Mouse (Mus musculus): ENCODE measurements around the gene Reps2. TPM values are rescaled to one million over a fixed set of nuclear protein-coding genes. Genes with fewer than 3 reads are reported as not detected.

Reps2 gene
- total RNA-seq, 1 experiment, result 1.5 TPM

- H3K36me3 ChIP-seq (ENCODE audit: control insufficient read depth, insufficient read depth, low read length, poor library complexity, severe bottlenecking), result no peaks in the 10 kb centered on the region
- H3K9ac ChIP-seq (ENCODE audit: insufficient read depth, low read depth, low read length, poor library complexity, severe bottlenecking), result no peak overlapping the region
- H3K9me3 ChIP-seq (ENCODE audit: control insufficient read depth, insufficient read depth, low read depth, low read length), result no peaks in the 10 kb centered on the region
- H3K27ac ChIP-seq (ENCODE audit: insufficient read depth, low read depth, low read length, poor library complexity, severe bottlenecking), result no peak overlapping the region
- no peak overlapping the region for H3K4me3 ChIP-seq (ENCODE audit: insufficient read depth in 1 of 2, low read depth in 1 of 2, low read length in 2 of 2, poor library complexity in 1 of 2, severe bottlenecking in 1 of 2)
- in situ Hi-C loops (cut with MboI; ENCODE audit: low sequenced_read_pairs in 2 of 2, unreplicated experiment in 2 of 2), result no loop called here
- no peak for DNase-seq (ENCODE audit: low read depth, low spot score)
- H3K4me1 ChIP-seq (ENCODE audit: control insufficient read depth in 2 of 2, insufficient read depth in 2 of 2, low read length in 2 of 2, poor library complexity in 1 of 2), result no peaks in the 10 kb centered on the region
- no peak for TF ChIP-seq MAFK (IDR thresholded peaks at IDR 0.05; ENCODE audit: insufficient read depth, low read depth, low read length)
- TF ChIP-seq ZNF384 (IDR thresholded peaks at IDR 0.05; ENCODE audit: low read depth, low read length), result no peak
- TF ChIP-seq HCFC1 (IDR thresholded peaks at IDR 0.05; ENCODE audit: borderline replicate concordance, insufficient read depth, low read length), result no peak
- TF ChIP-seq CHD2 (IDR thresholded peaks at IDR 0.05; ENCODE audit: low read depth, low read length), result no peak
- no peak for TF ChIP-seq ZC3H11A (IDR thresholded peaks at IDR 0.05; ENCODE audit: borderline replicate concordance, low read depth, low read length)
Observed at GRCm38 (mm10) chrX:162452642-162453041, 190.8 kb downstream of the Reps2 start.

GRCm38 (mm10) chrX:162447974-162448373 lies 195.5 kb downstream of the Reps2 start:
- Histone ChIP-seq H3K4me3 (ENCODE audit: insufficient read depth in 1 of 2, low read depth in 1 of 2, low read length in 2 of 2, poor library complexity in 1 of 2, severe bottlenecking in 1 of 2) (no peak overlapping the region), H3K27ac (ENCODE audit: insufficient read depth, low read depth, low read length, poor library complexity, severe bottlenecking) (no peak overlapping the region), H3K36me3 (ENCODE audit: control insufficient read depth, insufficient read depth, low read length, poor library complexity, severe bottlenecking) (no peaks in the 10 kb centered on the region), H3K4me1 (ENCODE audit: control insufficient read depth in 2 of 2, insufficient read depth in 2 of 2, low read length in 2 of 2, poor library complexity in 1 of 2) (no peaks in the 10 kb centered on the region), H3K9me3 (ENCODE audit: control insufficient read depth, insufficient read depth, low read depth, low read length) (no peaks in the 10 kb centered on the region), H3K9ac (ENCODE audit: insufficient read depth, low read depth, low read length, poor library complexity, severe bottlenecking) (no peak overlapping the region)
- in situ Hi-C loops (cut with MboI; ENCODE audit: low sequenced_read_pairs in 2 of 2, unreplicated experiment in 2 of 2), result no loop called here
- no peak for DNase-seq (ENCODE audit: low read depth, low spot score)
- TF ChIP-seq ZC3H11A (IDR thresholded peaks at IDR 0.05; ENCODE audit: borderline replicate concordance, low read depth, low read length) (no peak), HCFC1 (IDR thresholded peaks at IDR 0.05; ENCODE audit: borderline replicate concordance, insufficient read depth, low read length) (no peak), MAFK (IDR thresholded peaks at IDR 0.05; ENCODE audit: insufficient read depth, low read depth, low read length) (no peak), ZNF384 (IDR thresholded peaks at IDR 0.05; ENCODE audit: low read depth, low read length) (no peak), CHD2 (IDR thresholded peaks at IDR 0.05; ENCODE audit: low read depth, low read length) (no peak)

GRCm38 (mm10) chrX:162446678-162447318 lies 196.7 kb downstream of the Reps2 start:
- Histone ChIP-seq H3K9ac (ENCODE audit: insufficient read depth, low read depth, low read length, poor library complexity, severe bottlenecking) (no peak overlapping the region), H3K27ac (ENCODE audit: insufficient read depth, low read depth, low read length, poor library complexity, severe bottlenecking) (no peak overlapping the region), H3K4me3 (ENCODE audit: insufficient read depth in 1 of 2, low read depth in 1 of 2, low read length in 2 of 2, poor library complexity in 1 of 2, severe bottlenecking in 1 of 2) (no peak overlapping the region), H3K4me1 (ENCODE audit: control insufficient read depth in 2 of 2, insufficient read depth in 2 of 2, low read length in 2 of 2, poor library complexity in 1 of 2) (no peaks in the 10 kb centered on the region), H3K9me3 (ENCODE audit: control insufficient read depth, insufficient read depth, low read depth, low read length) (no peaks in the 10 kb centered on the region), H3K36me3 (ENCODE audit: control insufficient read depth, insufficient read depth, low read length, poor library complexity, severe bottlenecking) (no peaks in the 10 kb centered on the region)
- TF ChIP-seq ZC3H11A (IDR thresholded peaks at IDR 0.05; ENCODE audit: borderline replicate concordance, low read depth, low read length) (no peak), ZNF384 (IDR thresholded peaks at IDR 0.05; ENCODE audit: low read depth, low read length) (no peak), HCFC1 (IDR thresholded peaks at IDR 0.05; ENCODE audit: borderline replicate concordance, insufficient read depth, low read length) (no peak), MAFK (IDR thresholded peaks at IDR 0.05; ENCODE audit: insufficient read depth, low read depth, low read length) (no peak), CHD2 (IDR thresholded peaks at IDR 0.05; ENCODE audit: low read depth, low read length) (no peak)
- in situ Hi-C loops (cut with MboI; ENCODE audit: low sequenced_read_pairs in 2 of 2, unreplicated experiment in 2 of 2), result no loop called here
- no peak for DNase-seq (ENCODE audit: low read depth, low spot score)

GRCm38 (mm10) chrX:162443387-162443786 lies 200.1 kb downstream of the Reps2 start:
- in situ Hi-C loops (cut with MboI; ENCODE audit: low sequenced_read_pairs in 2 of 2, unreplicated experiment in 2 of 2), result no loop called here
- Histone ChIP-seq H3K4me3 (ENCODE audit: insufficient read depth in 1 of 2, low read depth in 1 of 2, low read length in 2 of 2, poor library complexity in 1 of 2, severe bottlenecking in 1 of 2) (no peak overlapping the region), H3K4me1 (ENCODE audit: control insufficient read depth in 2 of 2, insufficient read depth in 2 of 2, low read length in 2 of 2, poor library complexity in 1 of 2) (no peaks in the 10 kb centered on the region), H3K9ac (ENCODE audit: insufficient read depth, low read depth, low read length, poor library complexity, severe bottlenecking) (no peak overlapping the region), H3K27ac (ENCODE audit: insufficient read depth, low read depth, low read length, poor library complexity, severe bottlenecking) (no peak overlapping the region), H3K9me3 (ENCODE audit: control insufficient read depth, insufficient read depth, low read depth, low read length) (no peaks in the 10 kb centered on the region), H3K36me3 (ENCODE audit: control insufficient read depth, insufficient read depth, low read length, poor library complexity, severe bottlenecking) (no peaks in the 10 kb centered on the region)
- TF ChIP-seq CHD2 (IDR thresholded peaks at IDR 0.05; ENCODE audit: low read depth, low read length), result no peak
- no peak for TF ChIP-seq MAFK (IDR thresholded peaks at IDR 0.05; ENCODE audit: insufficient read depth, low read depth, low read length)
- no peak for TF ChIP-seq HCFC1 (IDR thresholded peaks at IDR 0.05; ENCODE audit: borderline replicate concordance, insufficient read depth, low read length)
- TF ChIP-seq ZC3H11A (IDR thresholded peaks at IDR 0.05; ENCODE audit: borderline replicate concordance, low read depth, low read length), result no peak
- TF ChIP-seq ZNF384 (IDR thresholded peaks at IDR 0.05; ENCODE audit: low read depth, low read length), result no peak
- no peak for DNase-seq (ENCODE audit: low read depth, low spot score)
